ENCODE assay signal across 8 mouse cellular contexts in genomic region chr6:112946895-112947436, GRCm38 (mm10). TPM values are rescaled to one million over a fixed set of nuclear protein-coding genes. Genes with fewer than 3 reads are reported as not detected.
DNase-seq lines count a peak whose midpoint lies in the region; ATAC-seq and TF ChIP-seq lines count a peak whose summit lies in the region.

Srgap3 (minus strand) TSS chr6:112947266.

- H3K27ac ChIP-seq in forebrain, embryonic 10.5 days = peak within 1 kb of the TSS; percentile 92
- H3K27ac ChIP-seq in heart, embryonic 15.5 days = peak within 1 kb of the TSS; percentile 78
- H3K27ac ChIP-seq in liver, embryonic 13.5 days = no peak within 1 kb of the TSS
- peak within 1 kb of the TSS; percentile 83 for H3K27ac ChIP-seq in stomach, embryonic 16.5 days (ENCODE audit: low read length)

- DNase-seq in brain, embryonic 14.5 days (ENCODE audit: low read depth) = peak; percentile 96
- peak; percentile 86 for DNase-seq in forebrain, embryonic 10.5 days (ENCODE audit: extremely low spot score, low spot score)
- DNase-seq in kidney, postnatal 25 days = peak; percentile 80 to 87
- DNase-seq in liver, embryonic 13.5 days = peak; percentile 44
- peak; percentile 49 to 57 for DNase-seq in natural killer cell, adult 2 months (ENCODE audit: low spot score in 2 of 2)

- TF ChIP-seq POLR2A in brain, embryonic 14.5 days (IDR thresholded peaks at IDR 0.05; ENCODE audit: borderline replicate concordance, extremely low read depth, insufficient read depth, insufficient read length, poor library complexity, severe bottlenecking) = peak; percentile 46; the same call in 1 of the 2 replicates

- no peaks in the 10 kb centered on the region for H3K36me3 ChIP-seq in C2C12 (ENCODE audit: control insufficient read depth, insufficient read depth)
- peaks cover 21% of the 10 kb centered on the region for H3K36me3 ChIP-seq in forebrain, embryonic 10.5 days (replicated peaks)
- H3K36me3 ChIP-seq in heart, embryonic 15.5 days = no peaks in the 10 kb centered on the region
- no peaks in the 10 kb centered on the region for H3K36me3 ChIP-seq in liver, embryonic 13.5 days
- 0 out of 2 replicates have a peak, but pooled peaks cover 3% of the 10 kb centered on the region for H3K36me3 ChIP-seq in stomach, embryonic 16.5 days (ENCODE audit: control insufficient read depth, insufficient read depth, low read length)

- no peaks in the 10 kb centered on the region for H3K27me3 ChIP-seq in C2C12 (ENCODE audit: control insufficient read depth, insufficient read depth, insufficient read length)
- H3K27me3 ChIP-seq in forebrain, embryonic 10.5 days (ENCODE audit: poor library complexity, severe bottlenecking) = no peaks in the 10 kb centered on the region
- 0 out of 2 replicates have a peak, but pooled peaks cover 3% of the 10 kb centered on the region for H3K27me3 ChIP-seq in heart, embryonic 15.5 days
- peaks cover 8% of the 10 kb centered on the region; the same call in 1 of the 2 replicates for H3K27me3 ChIP-seq in liver, embryonic 13.5 days
- H3K27me3 ChIP-seq in stomach, embryonic 16.5 days (ENCODE audit: control insufficient read depth, insufficient read depth, low read length) = no peaks in the 10 kb centered on the region

- H3ac ChIP-seq in C2C12 (ENCODE audit: control insufficient read depth, insufficient read length, low read depth) = peak within 1 kb of the TSS; percentile 74

- H3K4me3 ChIP-seq in C2C12 (ENCODE audit: insufficient read depth, poor library complexity, severe bottlenecking) = peak within 1 kb of the TSS; percentile 49
- H3K4me3 ChIP-seq in forebrain, embryonic 10.5 days = peak within 1 kb of the TSS; percentile 77
- H3K4me3 ChIP-seq in heart, embryonic 15.5 days = peak within 1 kb of the TSS; percentile 66
- peak within 1 kb of the TSS; percentile 60 for H3K4me3 ChIP-seq in liver, embryonic 13.5 days (replicated peaks)
- H3K4me3 ChIP-seq in stomach, embryonic 16.5 days (replicated peaks; ENCODE audit: low read length) = peak within 1 kb of the TSS; percentile 76

- peaks cover 48% of the 10 kb centered on the region for H3K79me2 ChIP-seq in C2C12 (ENCODE audit: control insufficient read depth, insufficient read depth)

- peak within 1 kb of the TSS; percentile 88 for H3K4me2 ChIP-seq in heart, embryonic 15.5 days
- H3K4me2 ChIP-seq in liver, embryonic 13.5 days = peak within 1 kb of the TSS; percentile 77
- H3K4me2 ChIP-seq in stomach, embryonic 16.5 days (ENCODE audit: low read depth, low read length) = peak within 1 kb of the TSS; percentile 83

- no peaks in the 10 kb centered on the region for H3K79me3 ChIP-seq in C2C12 (ENCODE audit: low read depth)

- 1% methylated on average over 31 of the region's 31 CpGs for WGBS in forebrain, embryonic 10.5 days
- WGBS in heart, embryonic 15.5 days = 1% methylated on average over 31 of the region's 31 CpGs
- under 1% methylated on average over 31 of the region's 31 CpGs for WGBS in liver, embryonic 13.5 days (ENCODE audit: insufficient replicate concordance)
- WGBS in stomach, embryonic 16.5 days = 1% methylated on average over 31 of the region's 31 CpGs

- ATAC-seq in heart, embryonic 15.5 days (replicated peaks; ENCODE audit: insufficient number of reproducible peaks, insufficient read depth, low FRiP score, low read depth) = peak; percentile 89
- ATAC-seq in liver, embryonic 13.5 days (ENCODE audit: low read depth) = peak; percentile 86
- peak; percentile 91 for ATAC-seq in stomach, embryonic 16.5 days (ENCODE audit: insufficient read depth, low FRiP score)

- peak within 1 kb of the TSS; percentile 59 for H3K9ac ChIP-seq in heart, embryonic 15.5 days
- peak within 1 kb of the TSS; percentile 51 for H3K9ac ChIP-seq in liver, embryonic 13.5 days
- peak within 1 kb of the TSS; percentile 81 for H3K9ac ChIP-seq in stomach, embryonic 16.5 days (ENCODE audit: low read length)

- no peak for TF ChIP-seq CTCF in C2C12 (IDR thresholded peaks at IDR 0.05; ENCODE audit: control insufficient read depth, insufficient read depth, insufficient read length)
- TF ChIP-seq CTCF in brain, embryonic 14.5 days (IDR thresholded peaks at IDR 0.05; ENCODE audit: borderline replicate concordance, extremely low read depth, insufficient read depth, insufficient read length) = 0 out of 2 replicates have a peak, but pooled peaks have one; percentile 10

- H3K9me3 ChIP-seq in forebrain, embryonic 10.5 days = peaks cover 6% of the 10 kb centered on the region; the same call in 1 of the 2 replicates
- H3K9me3 ChIP-seq in heart, embryonic 15.5 days (replicated peaks) = no peaks in the 10 kb centered on the region
- H3K9me3 ChIP-seq in liver, embryonic 13.5 days (replicated peaks) = no peaks in the 10 kb centered on the region
- H3K9me3 ChIP-seq in stomach, embryonic 16.5 days (replicated peaks; ENCODE audit: control insufficient read depth, low read length) = no peaks in the 10 kb centered on the region

- H3K4me1 ChIP-seq in forebrain, embryonic 10.5 days = peaks cover 81% of the 10 kb centered on the region
- peaks cover 29% of the 10 kb centered on the region for H3K4me1 ChIP-seq in heart, embryonic 15.5 days (replicated peaks)
- peaks cover 38% of the 10 kb centered on the region for H3K4me1 ChIP-seq in liver, embryonic 13.5 days (replicated peaks)
- peaks cover 26% of the 10 kb centered on the region for H3K4me1 ChIP-seq in stomach, embryonic 16.5 days (ENCODE audit: control insufficient read depth, insufficient read depth, low read length)

TF ChIP-seq in C2C12, 6 proteins besides CTCF, POLR2A, EP300 and RAD21:
- no peak for TF ChIP-seq MYOD1 (IDR thresholded peaks at IDR 0.05; ENCODE audit: control insufficient read depth, insufficient read length, low read depth)
- no peak for TF ChIP-seq USF1 (IDR thresholded peaks at IDR 0.05; ENCODE audit: low read depth)
- peak; percentile 6 for TF ChIP-seq MAX (IDR thresholded peaks at IDR 0.05)

RNA-seq across cellular contexts. Expression of gene Srgap3, which starts in this region (rescaled TPM):
- 4.6 TPM for polyA plus RNA-seq in C2C12 (2012; fragmentation: generic; extraction: Trizol)
- 61.0 and 112 TPM in 2 replicates for polyA plus RNA-seq in brain, embryonic 14.5 days (2012; rRNA removed)
- 14.8 and 16.5 TPM in 2 replicates for polyA plus RNA-seq in forebrain, embryonic 10.5 days (2016; fragmentation: Nextera tagmentation; extraction: Ambion mirVana)
- polyA plus RNA-seq in heart, embryonic 15.5 days (2015; fragmentation: Nextera tagmentation; extraction: Ambion mirVana) = 1.0 and 1.6 TPM in 2 replicates
- polyA plus RNA-seq in liver, embryonic 13.5 days (2015; fragmentation: Nextera tagmentation; extraction: Ambion mirVana) = 0.33 and 0.39 TPM in 2 replicates
- polyA plus RNA-seq in stomach, embryonic 16.5 days (2015; fragmentation: Nextera tagmentation; extraction: Ambion mirVana) = 6.0 and 6.9 TPM in 2 replicates

Comparison
In these comparisons a context has a peak if more than half of its experiments do, and no peak if none do; other contexts are left out.
1. Peak in DNase-seq, ATAC-seq, H3K4me3 ChIP-seq, H3K9ac ChIP-seq and H3K4me2 ChIP-seq in liver, embryonic 13.5 days; RNA of the gene not detected or under 1 TPM.
2. DNase-seq: peak in every context shown above with its lines; median percentile 96 in brain, embryonic 14.5 days; 86 in forebrain, embryonic 10.5 days; 84 in kidney, postnatal 25 days; 53 in natural killer cell, adult 2 months; 44 in liver, embryonic 13.5 days.